Mouse (Mus musculus) limb, embryonic 15.5 days (tissue): Measurements from ENCODE around the gene Atg16l1. TPM values are rescaled to one million over a fixed set of nuclear protein-coding genes. Genes with fewer than 3 reads are reported as not detected.

Experiments used
- ATAC-seq: fragments of 200-750 bp; cut with Nextera tagmentation; 2 replicates; pipeline ENCODE4 v1.8.0; 2017; ENCODE audit warnings: low read depth, moderate TSS enrichment; ENCODE audit not compliant: insufficient number of reproducible peaks, low FRiP score, low TSS enrichment
- H3K27ac ChIP-seq: fragments of 300-500 bp; sonication (generic); 2 replicates; pipeline ENCODE4 v1.5.1; 2015; ENCODE audit warnings: moderate library complexity, mild to moderate bottlenecking, inconsistent platforms
- H3K27me3 ChIP-seq: fragments of 300-500 bp; sonication (generic); 2 replicates; pipeline ENCODE4 v1.6.1; 2015; ENCODE audit warnings: inconsistent platforms
- H3K36me3 ChIP-seq: fragments of 300-500 bp; sonication (generic); 2 replicates; pipeline ENCODE4 v1.6.1; 2015; ENCODE audit warnings: inconsistent platforms
- H3K4me1 ChIP-seq: fragments of 300-500 bp; sonication (generic); 2 replicates; pipeline ENCODE4 v1.6.1; 2015; ENCODE audit warnings: inconsistent platforms
- H3K4me2 ChIP-seq: fragments of 300-500 bp; sonication (generic); 2 replicates; pipeline ENCODE4 v1.6.1; 2015; ENCODE audit warnings: mild to moderate bottlenecking, inconsistent platforms
- H3K4me3 ChIP-seq: fragments of 300-500 bp; sonication (generic); 2 replicates; pipeline ENCODE4 v1.5.1; 2015; ENCODE audit warnings: mild to moderate bottlenecking, inconsistent platforms
- H3K9ac ChIP-seq: fragments of 300-500 bp; sonication (generic); 2 replicates; pipeline ENCODE4 v1.6.1; 2015; ENCODE audit warnings: inconsistent platforms
- H3K9me3 ChIP-seq: fragments of 300-500 bp; sonication (generic); 2 replicates; pipeline ENCODE4 v1.6.1; 2016; ENCODE audit warnings: inconsistent platforms
- WGBS: fragments of 180-500 bp; shearing (Covaris S2); methylation state at CpG from one replicate; pipeline ENCODE4 v1.1.7; 2015; 5-methylcytosine and 5-hydroxymethylcytosine counted together
- polyA plus RNA-seq: library from polyadenylated mRNA; unstranded; fragments of >200 nt; fragmentation: Nextera tagmentation; extraction: Ambion mirVana; gene quantifications from 2 replicates; pipeline ENCODE4 v1.2.1, GENCODE M21; 2015

Atg16l1 gene
- polyA plus RNA-seq, 1 experiment from 2014 or later = 30.0 TPM

GRCm38 (mm10) chr1:87733212-87733611 lies 22.5 kb upstream of the Atg16l1 start:
- ATAC-seq = no peak
- Histone ChIP-seq H3K27me3 (no peaks in the 10 kb centered on the region), H3K4me2 (no peak overlapping the region), H3K4me3 (no peak overlapping the region), H3K36me3 (no peaks in the 10 kb centered on the region), H3K27ac (no peak overlapping the region), H3K4me1 (no peaks in the 10 kb centered on the region), H3K9me3 (no peaks in the 10 kb centered on the region), H3K9ac (no peak overlapping the region)
- 86% methylated on average over 5 of the region's 5 CpGs for WGBS

GRCm38 (mm10) chr1:87734153-87734552 lies 21.5 kb upstream of the Atg16l1 start:
- WGBS = 65% methylated on average over 3 of the region's 3 CpGs
- Histone ChIP-seq H3K36me3 (no peaks in the 10 kb centered on the region), H3K9ac (no peak overlapping the region), H3K4me1 (no peaks in the 10 kb centered on the region), H3K4me2 (no peak overlapping the region), H3K27me3 (no peaks in the 10 kb centered on the region), H3K9me3 (no peaks in the 10 kb centered on the region), H3K4me3 (no peak overlapping the region), H3K27ac (no peak overlapping the region)
- ATAC-seq = no peak

GRCm38 (mm10) chr1:87740584-87741290 lies 14.9 kb upstream of the Atg16l1 start:
- no peak overlapping the region for H3K27ac ChIP-seq
- no peak overlapping the region for H3K4me3 ChIP-seq
- WGBS = 71% methylated on average over 6 of the region's 6 CpGs
- no peaks in the 10 kb centered on the region for H3K4me1 ChIP-seq
- H3K36me3 ChIP-seq = no peaks in the 10 kb centered on the region
- no peak overlapping the region for H3K4me2 ChIP-seq
- H3K9ac ChIP-seq = no peak overlapping the region
- no peaks in the 10 kb centered on the region for H3K27me3 ChIP-seq
- H3K9me3 ChIP-seq = no peaks in the 10 kb centered on the region
- ATAC-seq = no peak

- no peaks in the 10 kb centered on the region for H3K4me1 ChIP-seq
- H3K9ac ChIP-seq = no peak overlapping the region
- H3K36me3 ChIP-seq = no peaks in the 10 kb centered on the region
- no peak for ATAC-seq
- no peak overlapping the region for H3K4me3 ChIP-seq
- H3K4me2 ChIP-seq = no peak overlapping the region
- no peak overlapping the region for H3K27ac ChIP-seq
- H3K9me3 ChIP-seq = no peaks in the 10 kb centered on the region
- H3K27me3 ChIP-seq = no peaks in the 10 kb centered on the region
Observed at GRCm38 (mm10) chr1:87749360-87749973, 6.2 kb upstream of the Atg16l1 start.

GRCm38 (mm10) chr1:87763821-87764220 lies 8.2 kb downstream of the Atg16l1 start:
- H3K4me3 ChIP-seq = no peak overlapping the region
- WGBS = 89% methylated on average over 3 of the region's 3 CpGs
- H3K9ac ChIP-seq = no peak overlapping the region
- ATAC-seq = no peak
- no peaks in the 10 kb centered on the region for H3K27me3 ChIP-seq
- no peak overlapping the region for H3K27ac ChIP-seq
- H3K4me2 ChIP-seq = no peak overlapping the region
- peaks cover 89% of the 10 kb centered on the region for H3K36me3 ChIP-seq
- no peaks in the 10 kb centered on the region for H3K9me3 ChIP-seq
- no peaks in the 10 kb centered on the region for H3K4me1 ChIP-seq

GRCm38 (mm10) chr1:87765741-87766140 lies 10.1 kb downstream of the Atg16l1 start:
- WGBS = 86% methylated on average over 2 of the region's 2 CpGs
- no peak overlapping the region for H3K9ac ChIP-seq
- H3K4me3 ChIP-seq = no peak overlapping the region
- H3K4me2 ChIP-seq = no peak overlapping the region
- ATAC-seq = no peak
- no peaks in the 10 kb centered on the region for H3K27me3 ChIP-seq
- H3K9me3 ChIP-seq = no peaks in the 10 kb centered on the region
- peaks cover 89% of the 10 kb centered on the region for H3K36me3 ChIP-seq
- no peaks in the 10 kb centered on the region for H3K4me1 ChIP-seq
- H3K27ac ChIP-seq = no peak overlapping the region

- WGBS = 94% methylated on average over 3 of the region's 3 CpGs
- no peak for ATAC-seq
- H3K4me3 ChIP-seq = no peak overlapping the region
- H3K27ac ChIP-seq = no peak overlapping the region
- no peak overlapping the region for H3K9ac ChIP-seq
- H3K9me3 ChIP-seq = no peaks in the 10 kb centered on the region
- no peaks in the 10 kb centered on the region for H3K27me3 ChIP-seq
- H3K36me3 ChIP-seq = peaks cover 91% of the 10 kb centered on the region
- H3K4me2 ChIP-seq = no peak overlapping the region
- no peaks in the 10 kb centered on the region for H3K4me1 ChIP-seq
Observed at GRCm38 (mm10) chr1:87766233-87766632, 10.6 kb downstream of the Atg16l1 start.

GRCm38 (mm10) chr1:87769263-87769662 lies 13.6 kb downstream of the Atg16l1 start:
- H3K9me3 ChIP-seq = no peaks in the 10 kb centered on the region
- H3K4me1 ChIP-seq = no peaks in the 10 kb centered on the region
- H3K36me3 ChIP-seq = peaks cover 88% of the 10 kb centered on the region
- H3K4me3 ChIP-seq = no peak overlapping the region
- WGBS = 97% methylated on average over 2 of the region's 2 CpGs
- no peak overlapping the region for H3K9ac ChIP-seq
- H3K27ac ChIP-seq = no peak overlapping the region
- no peak overlapping the region for H3K4me2 ChIP-seq
- H3K27me3 ChIP-seq = no peaks in the 10 kb centered on the region
- no peak for ATAC-seq

GRCm38 (mm10) chr1:87770486-87770885 lies 14.8 kb downstream of the Atg16l1 start:
- Histone ChIP-seq H3K9me3 (no peaks in the 10 kb centered on the region), H3K9ac (no peak overlapping the region), H3K4me3 (no peak overlapping the region), H3K4me1 (no peaks in the 10 kb centered on the region), H3K27me3 (no peaks in the 10 kb centered on the region), H3K4me2 (no peak overlapping the region), H3K36me3 (peaks cover 88% of the 10 kb centered on the region), H3K27ac (no peak overlapping the region)
- no peak for ATAC-seq
- 88% methylated on average over 3 of the region's 3 CpGs for WGBS

- no peak overlapping the region for H3K4me2 ChIP-seq
- peaks cover 88% of the 10 kb centered on the region for H3K36me3 ChIP-seq
- no peak for ATAC-seq
- no peaks in the 10 kb centered on the region for H3K4me1 ChIP-seq
- H3K27me3 ChIP-seq = no peaks in the 10 kb centered on the region
- no peak overlapping the region for H3K4me3 ChIP-seq
- no peaks in the 10 kb centered on the region for H3K9me3 ChIP-seq
- no peak overlapping the region for H3K9ac ChIP-seq
- WGBS = 93% methylated on average over 3 of the region's 3 CpGs
- no peak overlapping the region for H3K27ac ChIP-seq
Observed at GRCm38 (mm10) chr1:87771724-87772123, 16.1 kb downstream of the Atg16l1 start.

GRCm38 (mm10) chr1:87773336-87773735 lies 17.7 kb downstream of the Atg16l1 start:
- Histone ChIP-seq H3K27ac (no peak overlapping the region), H3K9ac (no peak overlapping the region), H3K4me2 (no peak overlapping the region), H3K27me3 (no peaks in the 10 kb centered on the region), H3K9me3 (no peaks in the 10 kb centered on the region), H3K4me1 (no peaks in the 10 kb centered on the region), H3K36me3 (peaks cover 87% of the 10 kb centered on the region), H3K4me3 (no peak overlapping the region)
- no peak for ATAC-seq
- 75% methylated on average over 2 of the region's 2 CpGs for WGBS

GRCm38 (mm10) chr1:87774845-87775244 lies 19.2 kb downstream of the Atg16l1 start:
- H3K36me3 ChIP-seq = peaks cover 92% of the 10 kb centered on the region
- no peak overlapping the region for H3K4me3 ChIP-seq
- no peaks in the 10 kb centered on the region for H3K27me3 ChIP-seq
- no peaks in the 10 kb centered on the region for H3K4me1 ChIP-seq
- ATAC-seq = no peak
- H3K4me2 ChIP-seq = no peak overlapping the region
- H3K9ac ChIP-seq = no peak overlapping the region
- 94% methylated on average over 7 of the region's 7 CpGs for WGBS
- H3K27ac ChIP-seq = no peak overlapping the region
- no peaks in the 10 kb centered on the region for H3K9me3 ChIP-seq
